Mouse (Mus musculus): ENCODE results near the gene Nfia. TPM values are rescaled to one million over a fixed set of nuclear protein-coding genes. Genes with fewer than 3 reads are reported as not detected.

Gene Nfia
- polyA plus RNA-seq, 1 experiment from 2014 or later, result 54.3 TPM

GRCm38 (mm10) chr4:97830051-97830853 is 57.7 kb downstream of the Nfia start:
- no peak overlapping the region for H3K4me3 ChIP-seq (ENCODE audit: control insufficient read depth in 1 of 2, insufficient read depth in 1 of 2, low read depth in 1 of 2, low read length in 2 of 2)
- no peaks in the 10 kb centered on the region for H3K36me3 ChIP-seq (ENCODE audit: control insufficient read depth, insufficient read depth, low read length)
- WGBS, result 53% methylated on average over 6 of the region's 6 CpGs
- no peak for ATAC-seq (ENCODE audit: insufficient number of reproducible peaks, insufficient read depth, low FRiP score, low read depth)
- H3K4me1 ChIP-seq (ENCODE audit: control insufficient read depth in 2 of 2, insufficient read depth in 2 of 2, low read length in 2 of 2), result peaks cover 17 to 68% of the 10 kb centered on the region in 2 experiments
- no peaks in the 10 kb centered on the region for H3K27me3 ChIP-seq (ENCODE audit: control insufficient read depth, insufficient read depth, low read length)
- H3K27ac ChIP-seq (replicated peaks in 1 of 2; ENCODE audit: control insufficient read depth in 1 of 2, insufficient read depth in 1 of 2, low read depth in 2 of 2, low read length in 2 of 2), result 0 out of 4 replicates have a peak overlapping the region, but pooled peaks of 1 of the 2 experiments have one; percentile 24
- no peak overlapping the region for H3K9ac ChIP-seq (ENCODE audit: low read length)
- H3K9me3 ChIP-seq (ENCODE audit: control insufficient read depth, low read length), result no peaks in the 10 kb centered on the region
- no peak overlapping the region for H3K4me2 ChIP-seq (ENCODE audit: low read length)

DNA sequence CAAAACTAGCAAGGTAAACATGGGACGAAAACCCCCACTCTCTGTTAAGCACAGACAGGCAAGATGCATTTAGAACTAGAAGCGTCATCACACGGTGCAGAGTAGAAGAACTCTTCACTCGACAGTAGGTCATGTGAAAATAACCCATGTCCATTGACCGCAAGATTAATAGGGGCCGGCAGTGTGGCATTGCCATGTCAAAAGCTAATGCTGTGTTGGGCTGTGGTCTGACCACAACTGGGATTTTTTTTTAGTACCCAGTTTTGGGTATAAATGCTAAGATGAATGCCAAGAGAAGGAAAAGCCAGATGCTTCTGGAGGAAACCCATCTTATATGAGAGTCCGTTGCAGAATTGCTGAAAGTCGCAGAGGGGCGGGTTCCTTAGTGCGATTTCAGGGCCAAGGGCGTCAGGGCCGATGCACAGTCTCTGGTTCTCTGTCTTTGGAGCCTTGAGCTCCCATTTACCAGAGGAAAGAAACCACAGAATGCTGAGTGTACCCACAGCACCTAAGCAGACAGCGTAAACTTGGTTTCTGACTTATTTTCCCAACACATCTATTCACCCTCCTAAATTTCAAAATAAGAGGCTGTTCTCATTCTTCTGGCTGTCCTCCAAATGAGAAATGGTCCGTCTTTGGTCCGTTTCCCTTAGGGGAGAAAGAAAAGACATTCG is 58.5 kb downstream of the Nfia start:
- no peaks in the 10 kb centered on the region for H3K27me3 ChIP-seq (ENCODE audit: control insufficient read depth, insufficient read depth, low read length)
- no peaks in the 10 kb centered on the region for H3K9me3 ChIP-seq (ENCODE audit: control insufficient read depth, low read length)
- H3K36me3 ChIP-seq (ENCODE audit: control insufficient read depth, insufficient read depth, low read length), result no peaks in the 10 kb centered on the region
- no peak overlapping the region for H3K4me3 ChIP-seq (ENCODE audit: control insufficient read depth in 1 of 2, insufficient read depth in 1 of 2, low read depth in 1 of 2, low read length in 2 of 2)
- H3K27ac ChIP-seq (replicated peaks in 1 of 2; ENCODE audit: control insufficient read depth in 1 of 2, insufficient read depth in 1 of 2, low read depth in 2 of 2, low read length in 2 of 2), result 0 out of 4 replicates have a peak overlapping the region, but pooled peaks of 1 of the 2 experiments have one; percentile 24
- WGBS, result 78% methylated on average over 16 of the region's 16 CpGs
- peaks cover 16 to 66% of the 10 kb centered on the region in 2 experiments for H3K4me1 ChIP-seq (ENCODE audit: control insufficient read depth in 2 of 2, insufficient read depth in 2 of 2, low read length in 2 of 2)
- no peak overlapping the region for H3K9ac ChIP-seq (ENCODE audit: low read length)
- ATAC-seq (ENCODE audit: insufficient number of reproducible peaks, insufficient read depth, low FRiP score, low read depth), result no peak
- no peak overlapping the region for H3K4me2 ChIP-seq (ENCODE audit: low read length)

GRCm38 (mm10) chr4:97831611-97832278 is 59.2 kb downstream of the Nfia start:
- Histone ChIP-seq H3K9me3 (ENCODE audit: control insufficient read depth, low read length) (no peaks in the 10 kb centered on the region), H3K27ac (replicated peaks in 1 of 2; ENCODE audit: control insufficient read depth in 1 of 2, insufficient read depth in 1 of 2, low read depth in 2 of 2, low read length in 2 of 2) (no peak overlapping the region), H3K27me3 (ENCODE audit: control insufficient read depth, insufficient read depth, low read length) (no peaks in the 10 kb centered on the region), H3K4me2 (ENCODE audit: low read length) (no peak overlapping the region), H3K36me3 (ENCODE audit: control insufficient read depth, insufficient read depth, low read length) (no peaks in the 10 kb centered on the region), H3K9ac (ENCODE audit: low read length) (no peak overlapping the region), H3K4me1 (ENCODE audit: control insufficient read depth in 2 of 2, insufficient read depth in 2 of 2, low read length in 2 of 2) (peaks cover 16 to 60% of the 10 kb centered on the region in 2 experiments), H3K4me3 (ENCODE audit: control insufficient read depth in 1 of 2, insufficient read depth in 1 of 2, low read depth in 1 of 2, low read length in 2 of 2) (no peak overlapping the region)
- no peak for ATAC-seq (ENCODE audit: insufficient number of reproducible peaks, insufficient read depth, low FRiP score, low read depth)
- 79% methylated on average over 7 of the region's 7 CpGs for WGBS

DNA sequence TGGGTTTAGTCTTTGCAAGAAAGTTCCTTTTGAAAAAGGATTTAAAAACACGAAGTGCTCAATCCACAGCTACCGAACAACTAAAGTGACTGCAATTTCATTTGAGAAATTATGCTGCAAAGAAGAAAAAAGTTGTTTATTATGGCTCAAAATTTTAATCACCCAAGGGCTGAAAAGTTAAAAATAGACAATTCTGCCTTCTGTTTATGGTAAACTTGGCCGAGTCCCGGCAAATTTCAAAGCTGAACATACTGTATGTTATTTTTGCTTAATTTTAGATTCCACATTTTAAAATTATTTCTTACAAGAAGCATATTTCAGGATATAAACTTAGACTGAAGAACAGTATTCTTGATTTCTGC is 59.7 kb downstream of the Nfia start:
- no peak overlapping the region for H3K27ac ChIP-seq (replicated peaks in 1 of 2; ENCODE audit: control insufficient read depth in 1 of 2, insufficient read depth in 1 of 2, low read depth in 2 of 2, low read length in 2 of 2)
- H3K9ac ChIP-seq (ENCODE audit: low read length), result no peak overlapping the region
- WGBS, result 91% methylated on average over 4 of the region's 4 CpGs
- H3K9me3 ChIP-seq (ENCODE audit: control insufficient read depth, low read length), result no peaks in the 10 kb centered on the region
- no peaks in the 10 kb centered on the region for H3K27me3 ChIP-seq (ENCODE audit: control insufficient read depth, insufficient read depth, low read length)
- no peak overlapping the region for H3K4me3 ChIP-seq (ENCODE audit: control insufficient read depth in 1 of 2, insufficient read depth in 1 of 2, low read depth in 1 of 2, low read length in 2 of 2)
- ATAC-seq (ENCODE audit: insufficient number of reproducible peaks, insufficient read depth, low FRiP score, low read depth), result no peak
- no peaks in the 10 kb centered on the region for H3K36me3 ChIP-seq (ENCODE audit: control insufficient read depth, insufficient read depth, low read length)
- no peak overlapping the region for H3K4me2 ChIP-seq (ENCODE audit: low read length)
- H3K4me1 ChIP-seq (ENCODE audit: control insufficient read depth in 2 of 2, insufficient read depth in 2 of 2, low read length in 2 of 2), result peaks cover 17 to 60% of the 10 kb centered on the region in 2 experiments

DNA sequence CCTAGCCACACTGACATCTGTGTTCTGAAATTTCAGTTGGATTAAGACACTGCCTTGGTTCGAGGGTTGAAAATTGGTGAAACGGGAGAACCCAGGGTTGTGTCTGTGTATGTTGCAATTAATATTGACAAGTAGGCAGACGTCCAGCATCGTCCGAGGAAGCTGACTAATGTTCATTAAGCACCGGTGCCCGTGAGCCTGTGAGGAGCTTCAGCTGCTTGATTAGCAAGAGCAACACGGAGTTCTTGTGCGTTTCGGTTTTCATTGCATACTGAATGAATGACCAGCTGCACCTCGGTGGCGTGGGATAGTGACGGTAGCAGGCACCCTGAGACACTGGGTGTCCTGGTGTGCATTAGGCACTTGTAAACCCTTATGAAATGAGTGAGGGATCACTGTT is 64.3 kb downstream of the Nfia start:
- Histone ChIP-seq H3K27ac (replicated peaks in 1 of 2; ENCODE audit: control insufficient read depth in 1 of 2, insufficient read depth in 1 of 2, low read depth in 2 of 2, low read length in 2 of 2) (no peak overlapping the region), H3K36me3 (ENCODE audit: control insufficient read depth, insufficient read depth, low read length) (no peaks in the 10 kb centered on the region), H3K4me3 (ENCODE audit: control insufficient read depth in 1 of 2, insufficient read depth in 1 of 2, low read depth in 1 of 2, low read length in 2 of 2) (no peak overlapping the region), H3K9ac (ENCODE audit: low read length) (no peak overlapping the region), H3K4me1 (ENCODE audit: control insufficient read depth in 2 of 2, insufficient read depth in 2 of 2, low read length in 2 of 2) (peaks cover 25 to 70% of the 10 kb centered on the region in 2 experiments), H3K4me2 (ENCODE audit: low read length) (no peak overlapping the region), H3K9me3 (ENCODE audit: control insufficient read depth, low read length) (no peaks in the 10 kb centered on the region), H3K27me3 (ENCODE audit: control insufficient read depth, insufficient read depth, low read length) (no peaks in the 10 kb centered on the region)
- WGBS, result 69% methylated on average over 13 of the region's 13 CpGs
- no peak for ATAC-seq (ENCODE audit: insufficient number of reproducible peaks, insufficient read depth, low FRiP score, low read depth)

- Histone ChIP-seq H3K4me3 (ENCODE audit: control insufficient read depth in 1 of 2, insufficient read depth in 1 of 2, low read depth in 1 of 2, low read length in 2 of 2) (no peak overlapping the region), H3K9ac (ENCODE audit: low read length) (no peak overlapping the region), H3K4me1 (ENCODE audit: control insufficient read depth in 2 of 2, insufficient read depth in 2 of 2, low read length in 2 of 2) (peaks cover 26 to 71% of the 10 kb centered on the region in 2 experiments), H3K36me3 (ENCODE audit: control insufficient read depth, insufficient read depth, low read length) (no peaks in the 10 kb centered on the region), H3K27me3 (ENCODE audit: control insufficient read depth, insufficient read depth, low read length) (no peaks in the 10 kb centered on the region), H3K9me3 (ENCODE audit: control insufficient read depth, low read length) (no peaks in the 10 kb centered on the region), H3K4me2 (ENCODE audit: low read length) (no peak overlapping the region), H3K27ac (replicated peaks in 1 of 2; ENCODE audit: control insufficient read depth in 1 of 2, insufficient read depth in 1 of 2, low read depth in 2 of 2, low read length in 2 of 2) (peak overlapping the region in 1 of 2 experiments; percentile 12; a peak in 1 of 4 replicates)
- WGBS, result 70% methylated on average over 3 of the region's 3 CpGs
- ATAC-seq (ENCODE audit: insufficient number of reproducible peaks, insufficient read depth, low FRiP score, low read depth), result no peak
Measured at GRCm38 (mm10) chr4:97837724-97838123, 65.2 kb downstream of the Nfia start.

GRCm38 (mm10) chr4:97838651-97839050 is 66.1 kb downstream of the Nfia start:
- Histone ChIP-seq H3K36me3 (ENCODE audit: control insufficient read depth, insufficient read depth, low read length) (no peaks in the 10 kb centered on the region), H3K27me3 (ENCODE audit: control insufficient read depth, insufficient read depth, low read length) (no peaks in the 10 kb centered on the region), H3K4me3 (ENCODE audit: control insufficient read depth in 1 of 2, insufficient read depth in 1 of 2, low read depth in 1 of 2, low read length in 2 of 2) (no peak overlapping the region), H3K9ac (ENCODE audit: low read length) (no peak overlapping the region), H3K4me2 (ENCODE audit: low read length) (no peak overlapping the region), H3K9me3 (ENCODE audit: control insufficient read depth, low read length) (no peaks in the 10 kb centered on the region), H3K4me1 (ENCODE audit: control insufficient read depth in 2 of 2, insufficient read depth in 2 of 2, low read length in 2 of 2) (peaks cover 26 to 71% of the 10 kb centered on the region in 2 experiments), H3K27ac (replicated peaks in 1 of 2; ENCODE audit: control insufficient read depth in 1 of 2, insufficient read depth in 1 of 2, low read depth in 2 of 2, low read length in 2 of 2) (peak overlapping the region; percentile 72 to 75)
- WGBS, result 67% methylated on average over 3 of the region's 3 CpGs
- ATAC-seq (ENCODE audit: insufficient number of reproducible peaks, insufficient read depth, low FRiP score, low read depth), result no peak

Measured in heart, embryonic 14.5 days (tissue).